Mouse (Mus musculus) bone marrow macrophage, adult 2 months (primary cell): Measurements from ENCODE around the gene Sars2.

Source experiments
- CTCF ChIP-seq: IDR thresholded peaks from 2 replicates; pipeline ENCODE4 v1.5.1; 2012; ENCODE audit warnings: low read depth, mild to moderate bottlenecking, low read length, moderate library complexity
- POLR2A ChIP-seq: IDR thresholded peaks from 2 replicates; pipeline ENCODE4 v1.6.1; 2012; ENCODE audit warnings: mild to moderate bottlenecking, low read depth, low read length, borderline replicate concordance

GRCm38 (mm10) chr7:28694423-28694822, 47.4 kb upstream of the Sars2 start:
- TF ChIP-seq CTCF (no peak), POLR2A (no peak)
